In genomic region chr16:44765555-44766319, GRCm38 (mm10) we compare ENCODE assay signal across 10 mouse cellular contexts. TPM values are rescaled to one million over a fixed set of nuclear protein-coding genes. Genes with fewer than 3 reads are reported as not detected.
DNase-seq lines count a peak whose midpoint lies in the region; ATAC-seq lines count a peak whose summit lies in the region.
"Had no signal": no experiment of that assay in that cellular context is flagged by ENCODE, and none has a peak within 500 bp of the region (broad histone marks: within the 10 kb centered on the region; RNA-seq: fewer than 3 reads in every experiment).

TSS of gene Cd200r1 (plus strand) at chr16:44765736.

- peak within 1 kb of the TSS; percentile 45 for H3K9ac ChIP-seq in liver, embryonic 15.5 days
- H3K9ac ChIP-seq: forebrain, embryonic 13.5 days had no signal

- H3K27me3 ChIP-seq in liver, embryonic 15.5 days: no peaks in the 10 kb centered on the region
- H3K27me3 ChIP-seq in limb, embryonic 10.5 days (ENCODE audit: low read depth, poor library complexity, severe bottlenecking): no peaks in the 10 kb centered on the region
- H3K27me3 ChIP-seq: forebrain, embryonic 13.5 days had no signal

- H3K9me3 ChIP-seq in liver, embryonic 15.5 days (replicated peaks): no peaks in the 10 kb centered on the region
- H3K9me3 ChIP-seq in limb, embryonic 10.5 days (replicated peaks): no peaks in the 10 kb centered on the region
- H3K9me3 ChIP-seq: forebrain, embryonic 13.5 days had no signal

- H3K4me3 ChIP-seq in brown adipose tissue, adult 24 weeks (ENCODE audit: insufficient read depth, low read depth, low read length): peak within 1 kb of the TSS; percentile 55
- peak within 1 kb of the TSS; percentile 53 for H3K4me3 ChIP-seq in liver, embryonic 15.5 days (replicated peaks)
- no peak within 1 kb of the TSS for H3K4me3 ChIP-seq in limb, embryonic 10.5 days
- H3K4me3 ChIP-seq: forebrain, embryonic 13.5 days had no signal

- no peaks in the 10 kb centered on the region for H3K4me1 ChIP-seq in brown adipose tissue, adult 24 weeks (ENCODE audit: control insufficient read depth, insufficient read depth, insufficient read length, low read length)
- H3K4me1 ChIP-seq in liver, embryonic 15.5 days (replicated peaks): peaks cover 12% of the 10 kb centered on the region
- no peaks in the 10 kb centered on the region for H3K4me1 ChIP-seq in limb, embryonic 10.5 days
- H3K4me1 ChIP-seq: forebrain, embryonic 13.5 days had no signal

- DNase-seq in spleen, postnatal 10 days (ENCODE audit: low spot score in 2 of 2): peak; percentile 18 to 19
- no peak for DNase-seq in spleen, postnatal 14 days (ENCODE audit: low spot score in 2 of 2)
- peak; percentile 36 for DNase-seq in thymus, postnatal 25 days
- no peak for DNase-seq in layer of hippocampus, adult 9-11 months
- no peak for DNase-seq in urinary bladder, postnatal 10 days (ENCODE audit: low spot score)
- DNase-seq in limb, embryonic 10.5 days (ENCODE audit: low spot score): no peak
- DNase-seq: cerebellum, adult 11 months had no signal

- peak within 1 kb of the TSS; percentile 69 for H3K4me2 ChIP-seq in liver, embryonic 15.5 days
- H3K4me2 ChIP-seq: forebrain, embryonic 13.5 days had no signal

- 12% methylated on average over 22 of the region's 22 CpGs for WGBS in liver, embryonic 15.5 days (ENCODE audit: insufficient replicate concordance)
- 79% methylated on average over 22 of the region's 22 CpGs for WGBS in limb, embryonic 10.5 days

- H3K27ac ChIP-seq in brown adipose tissue, adult 24 weeks (replicated peaks; ENCODE audit: low read depth, low read length): peak within 1 kb of the TSS; percentile 70; the same call in 1 of the 2 replicates
- H3K27ac ChIP-seq in liver, embryonic 15.5 days (replicated peaks): peak within 1 kb of the TSS; percentile 7; the same call in 1 of the 2 replicates
- no peak within 1 kb of the TSS for H3K27ac ChIP-seq in limb, embryonic 10.5 days
- H3K27ac ChIP-seq: forebrain, embryonic 13.5 days had no signal

- ATAC-seq in liver, embryonic 15.5 days (ENCODE audit: insufficient read depth): peak; percentile 79
- ATAC-seq: forebrain, embryonic 13.5 days had no signal

- no peaks in the 10 kb centered on the region for H3K36me3 ChIP-seq in liver, embryonic 15.5 days (replicated peaks)
- no peaks in the 10 kb centered on the region for H3K36me3 ChIP-seq in limb, embryonic 10.5 days

RNA-seq across cellular contexts. Expression of gene Cd200r1, which starts in this region (rescaled TPM):
- polyA plus RNA-seq in brown adipose tissue, adult 24 weeks (2012; ENCODE audit: insufficient read depth, insufficient read length, missing spikeins): 0.71 and 0.79 TPM in 2 replicates
- 3.5 and 3.8 TPM in 2 replicates for polyA plus RNA-seq in liver, embryonic 15.5 days (2015; fragmentation: Nextera tagmentation; extraction: Ambion mirVana)
- 0.14 and 0.49 TPM in 2 replicates for polyA plus RNA-seq in limb, embryonic 10.5 days (2016; fragmentation: Nextera tagmentation; extraction: Ambion mirVana)

Comparison
In these comparisons a context has a peak if more than half of its experiments do, and no peak if none do; other contexts are left out.
1. DNase-seq: peak in spleen, postnatal 10 days (2 of 2) and thymus, postnatal 25 days (single experiment); none in spleen, postnatal 14 days (0 of 2), layer of hippocampus, adult 9-11 months (single experiment), urinary bladder, postnatal 10 days (single experiment) and limb, embryonic 10.5 days (single experiment).